Mouse (Mus musculus) olfactory bulb, adult 2 months (tissue): ENCODE results near the gene Nkpd1. TPM values are rescaled to one million over a fixed set of nuclear protein-coding genes. Genes with fewer than 3 reads are reported as not detected.
A peak's percentile ranks its signal among the peaks of the same experiment; 100 is the strongest.

Experiments
- H3K27ac ChIP-seq: fragments of 200-500 bp; 2 replicates; pipeline ENCODE4 v1.5.1; 2012; ENCODE audit warnings: low read depth, low read length; ENCODE audit not compliant: insufficient read depth
- H3K4me1 ChIP-seq: fragments of 200-500 bp; 2 replicates; pipeline ENCODE4 v1.6.1; 2012; ENCODE audit warnings: low read length; ENCODE audit not compliant: control insufficient read depth, insufficient read depth
- H3K4me3 ChIP-seq: fragments of 200-500 bp; 2 replicates; pipeline ENCODE4 v1.5.1; 2012; ENCODE audit warnings: mild to moderate bottlenecking, low read depth, low read length, moderate library complexity; ENCODE audit not compliant: insufficient read depth
- CTCF ChIP-seq: fragments of 200-500 bp; IDR thresholded peaks from 2 replicates; pipeline ENCODE4 v1.5.1; 2012; ENCODE audit warnings: low read depth, mild to moderate bottlenecking, low read length, moderate library complexity; ENCODE audit not compliant: insufficient read depth
- POLR2A ChIP-seq: fragments of 200-500 bp; IDR thresholded peaks from 2 replicates; pipeline ENCODE4 v1.6.1; 2012; ENCODE audit warnings: mild to moderate bottlenecking, low read depth, low read length, moderate library complexity; ENCODE audit not compliant: insufficient read depth
- WGBS: fragments of 180-500 bp; shearing (Covaris S2); methylation state at CpG from one replicate; pipeline ENCODE4 v1.1.7; 2018; 5-methylcytosine and 5-hydroxymethylcytosine counted together
- polyA plus RNA-seq: library from polyadenylated mRNA; stranded (reverse); fragments of >200 nt; gene quantifications from 2 replicates; pipeline ENCODE4 v1.2.4, GENCODE M21; 2012; ENCODE audit warnings: low replicate concordance; ENCODE audit not compliant: missing spikeins, insufficient read depth, insufficient read length

The Nkpd1 gene
- polyA plus RNA-seq, 1 experiment: not detected

DNA sequence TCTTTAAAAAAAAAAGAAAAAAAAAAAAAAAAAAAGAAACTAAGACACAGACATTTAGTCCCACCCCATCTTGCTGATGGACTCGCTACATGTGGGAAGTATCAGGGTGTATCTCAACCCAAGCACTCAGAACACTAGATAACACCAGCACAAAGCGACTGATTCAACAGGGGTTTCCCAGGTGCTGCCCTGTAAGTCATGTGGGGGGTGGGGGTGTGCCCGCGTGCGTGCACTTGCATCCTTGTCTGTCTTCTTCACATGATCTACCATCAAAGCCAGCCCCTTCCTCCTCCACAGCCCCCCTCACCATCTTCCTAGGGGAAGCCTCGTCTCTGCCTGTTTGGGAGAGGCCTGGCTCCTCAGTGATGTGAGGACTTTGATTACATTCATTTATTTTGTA is 5.3 kb upstream of the Nkpd1 start:
- Histone ChIP-seq H3K4me3 (no peak overlapping the region), H3K27ac (no peak overlapping the region), H3K4me1 (peaks cover 12% of the 10 kb centered on the region; the same call in 1 of the 2 replicates)
- TF ChIP-seq CTCF: no peak
- no peak for TF ChIP-seq POLR2A
- 84% methylated on average over 6 of the region's 6 CpGs for WGBS

GRCm38 (mm10) chr7:19520032-19520431 is 2.4 kb downstream of the Nkpd1 start:
- 25% methylated on average over 23 of the region's 23 CpGs for WGBS
- H3K4me1 ChIP-seq: peaks cover 30% of the 10 kb centered on the region
- no peak overlapping the region for H3K27ac ChIP-seq
- TF ChIP-seq POLR2A: no peak
- TF ChIP-seq CTCF: no peak
- H3K4me3 ChIP-seq: no peak overlapping the region

- 5% methylated on average over 72 of the region's 72 CpGs for WGBS
- peak overlapping the region; percentile 42 for H3K4me3 ChIP-seq
- TF ChIP-seq POLR2A (no peak), CTCF (no peak)
- peaks cover 26% of the 10 kb centered on the region for H3K4me1 ChIP-seq
- no peak overlapping the region for H3K27ac ChIP-seq
These were observed 5.5 kb downstream of the Nkpd1 start for GRCm38 (mm10) chr7:19523017-19523756.

DNA sequence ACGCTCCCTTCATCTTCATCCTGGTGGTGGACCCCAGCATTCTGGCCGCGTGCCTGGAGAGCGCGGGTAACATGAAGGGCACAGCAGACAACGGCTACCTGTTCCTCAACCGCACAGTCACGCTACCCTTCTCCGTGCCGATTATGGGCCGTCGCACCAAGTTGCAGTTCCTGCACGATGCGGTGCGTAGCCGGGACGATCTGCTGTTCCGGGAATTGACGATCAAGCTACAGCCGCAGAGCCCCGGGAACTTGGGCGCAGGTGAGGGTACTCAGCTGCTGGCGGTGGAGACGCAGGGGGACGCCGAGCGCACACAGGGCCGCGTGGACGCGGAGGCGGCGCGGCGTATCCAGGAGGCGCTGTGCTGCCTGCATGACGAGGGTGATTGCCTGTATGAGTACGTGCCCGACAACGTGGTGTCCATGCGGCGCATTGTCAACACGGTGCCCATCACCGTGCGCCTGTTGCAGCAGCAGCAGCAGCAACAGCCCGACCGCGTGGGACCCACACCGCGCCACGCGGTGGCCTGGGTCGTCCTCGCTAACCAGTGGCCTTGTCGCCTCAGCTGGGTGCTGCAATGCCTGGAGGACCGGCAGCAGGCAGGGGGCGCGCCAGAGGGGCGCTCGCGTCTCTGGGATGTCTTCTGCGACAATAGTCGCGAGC is 6.2 kb downstream of the Nkpd1 start:
- Histone ChIP-seq H3K27ac (no peak overlapping the region), H3K4me1 (peaks cover 26% of the 10 kb centered on the region), H3K4me3 (peak overlapping the region; percentile 42)
- WGBS: under 1% methylated on average over 64 of the region's 64 CpGs
- TF ChIP-seq POLR2A (no peak), CTCF (peak; percentile 44; the same call in 1 of the 2 replicates)

DNA sequence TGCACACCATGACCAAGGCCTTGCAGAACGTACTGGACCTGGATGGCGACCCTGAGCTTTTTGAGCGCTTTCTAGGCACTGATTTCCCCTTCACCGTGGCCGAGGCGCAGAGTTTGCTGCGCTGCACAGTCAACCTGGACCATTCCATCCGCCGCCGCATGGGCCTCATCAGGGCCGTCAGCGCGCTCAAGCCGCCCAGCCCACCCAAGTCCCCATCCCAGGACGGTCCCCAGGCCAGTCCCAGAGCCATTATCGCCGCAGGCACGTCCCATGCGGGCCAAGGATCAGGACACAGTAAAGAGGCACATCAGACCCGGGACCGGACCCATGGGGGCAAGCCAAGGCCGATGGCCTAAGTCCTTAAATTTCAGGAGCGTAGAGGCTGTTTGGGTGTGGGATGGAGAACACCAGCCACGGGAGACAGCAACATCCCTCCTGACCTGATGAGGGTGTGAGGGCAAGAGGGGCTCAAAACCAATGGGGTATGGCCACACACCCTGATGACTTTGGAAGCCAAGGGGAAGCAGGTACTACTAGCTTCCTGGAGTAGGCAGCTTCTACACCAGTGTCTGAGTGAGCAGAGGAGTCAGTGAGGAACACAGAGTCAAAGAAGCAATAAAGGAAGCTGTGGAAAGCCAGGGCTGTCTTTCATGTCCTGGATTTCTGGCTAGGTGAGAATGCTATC is 6.9 kb downstream of the Nkpd1 start:
- H3K4me3 ChIP-seq: peak overlapping the region; percentile 42
- no peak overlapping the region for H3K27ac ChIP-seq
- WGBS: 15% methylated on average over 24 of the region's 24 CpGs
- H3K4me1 ChIP-seq: peaks cover 26% of the 10 kb centered on the region
- TF ChIP-seq POLR2A (no peak), CTCF (no peak)

DNA sequence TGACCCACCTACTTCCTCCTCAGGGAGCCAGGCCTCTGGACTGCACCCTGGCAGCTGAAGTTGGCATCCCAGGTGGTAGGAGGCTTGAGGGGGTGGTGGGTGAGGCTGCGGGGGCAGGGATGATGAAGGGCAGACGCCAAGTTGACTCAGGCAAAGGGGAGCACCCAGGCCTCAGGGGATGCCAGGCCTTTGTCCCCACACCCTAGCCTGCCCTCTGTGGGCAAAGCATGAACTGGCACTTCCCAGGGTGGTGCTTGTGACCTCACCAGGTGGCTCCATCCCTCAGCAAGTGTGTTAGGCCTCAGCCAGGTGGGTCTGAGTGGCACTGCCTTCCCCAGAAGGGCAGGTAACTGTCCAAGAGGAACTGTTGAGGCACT is 7.5 kb downstream of the Nkpd1 start:
- Histone ChIP-seq H3K4me3 (no peak overlapping the region), H3K4me1 (peaks cover 22% of the 10 kb centered on the region), H3K27ac (no peak overlapping the region)
- 73% methylated on average over 2 of the region's 2 CpGs for WGBS
- TF ChIP-seq CTCF (no peak), POLR2A (no peak)

- WGBS: 80% methylated on average over 10 of the region's 10 CpGs
- no peak for TF ChIP-seq POLR2A
- no peak for TF ChIP-seq CTCF
These were observed 13.4 kb downstream of the Nkpd1 start for GRCm38 (mm10) chr7:19531077-19531476.

GRCm38 (mm10) chr7:19532240-19532639 is 14.6 kb downstream of the Nkpd1 start:
- no peak overlapping the region for H3K4me3 ChIP-seq
- no peak for TF ChIP-seq CTCF
- no peak for TF ChIP-seq POLR2A
- peaks cover 7% of the 10 kb centered on the region; the same call in 1 of the 2 replicates for H3K4me1 ChIP-seq
- H3K27ac ChIP-seq: no peak overlapping the region
- WGBS: 63% methylated on average over 14 of the region's 14 CpGs

More at GRCm38 (mm10) chr7:19531077-19531476, 13.4 kb downstream of the Nkpd1 start:
- Histone ChIP-seq H3K4me1 (0 out of 2 replicates have a peak, but pooled peaks cover 1% of the 10 kb centered on the region), H3K4me3 (no peak overlapping the region), H3K27ac (no peak overlapping the region)

DNA sequence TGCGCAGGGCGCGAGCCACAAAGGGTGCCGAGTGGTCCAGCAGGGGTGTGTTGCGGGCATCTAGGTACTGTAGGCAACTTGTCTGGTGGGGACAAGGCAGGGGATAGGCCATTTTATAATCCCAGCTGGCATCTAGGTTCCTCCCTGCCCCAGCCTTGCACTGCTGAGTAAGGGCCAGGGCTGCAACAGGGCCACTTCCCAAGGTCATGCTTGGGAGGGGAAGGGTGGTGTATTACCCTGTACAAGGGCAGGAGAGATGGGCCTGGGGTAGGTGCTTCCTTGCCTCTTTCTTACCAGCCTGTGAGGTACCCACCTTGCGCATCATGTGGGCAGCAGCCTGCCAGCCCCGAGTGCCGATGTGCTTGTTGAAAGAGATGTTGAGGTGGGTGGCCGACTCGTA is 17.0 kb downstream of the Nkpd1 start:
- 96% methylated on average over 10 of the region's 10 CpGs for WGBS
- Histone ChIP-seq H3K27ac (no peak overlapping the region), H3K4me1 (peaks cover 11% of the 10 kb centered on the region; the same call in 1 of the 2 replicates), H3K4me3 (no peak overlapping the region)
- TF ChIP-seq CTCF: no peak
- no peak for TF ChIP-seq POLR2A
